Mouse (Mus musculus) heart, embryonic 15.5 days (tissue): Measurements from ENCODE around the gene Whamm. TPM values are rescaled to one million over a fixed set of nuclear protein-coding genes. Genes with fewer than 3 reads are reported as not detected.

ENCODE experiments used
- ATAC-seq: fragments of 200-750 bp; cut with Nextera tagmentation; replicated peaks from 2 replicates; pipeline ENCODE4 v1.8.0; 2017; ENCODE audit warnings: low read depth, moderate TSS enrichment; ENCODE audit not compliant: insufficient number of reproducible peaks, insufficient read depth, low FRiP score
- H3K27ac ChIP-seq: fragments of 300-500 bp; sonication (generic); 2 replicates; pipeline ENCODE4 v1.5.1; 2015; ENCODE audit warnings: mild to moderate bottlenecking, inconsistent platforms
- H3K27me3 ChIP-seq: fragments of 300-500 bp; sonication (generic); 2 replicates; pipeline ENCODE4 v1.6.1; 2015; ENCODE audit warnings: inconsistent platforms
- H3K36me3 ChIP-seq: fragments of 300-500 bp; sonication (generic); 2 replicates; pipeline ENCODE4 v1.6.1; 2015; ENCODE audit warnings: mild to moderate bottlenecking, inconsistent platforms
- H3K4me1 ChIP-seq: fragments of 300-500 bp; sonication (generic); replicated peaks from 2 replicates; pipeline ENCODE4 v1.6.1; 2015; ENCODE audit warnings: inconsistent platforms
- H3K4me2 ChIP-seq: fragments of 300-500 bp; sonication (generic); 2 replicates; pipeline ENCODE4 v1.6.1; 2015; ENCODE audit warnings: inconsistent platforms, mild to moderate bottlenecking, moderate library complexity
- H3K4me3 ChIP-seq: fragments of 300-500 bp; sonication (generic); 2 replicates; pipeline ENCODE4 v1.5.1; 2015; ENCODE audit warnings: mild to moderate bottlenecking, inconsistent platforms
- H3K9ac ChIP-seq: fragments of 300-500 bp; sonication (generic); 2 replicates; pipeline ENCODE4 v1.6.1; 2015; ENCODE audit warnings: mild to moderate bottlenecking, inconsistent platforms
- H3K9me3 ChIP-seq: fragments of 300-500 bp; sonication (generic); replicated peaks from 2 replicates; pipeline ENCODE4 v1.6.1; 2016; ENCODE audit warnings: inconsistent platforms
- WGBS: fragments of 180-500 bp; shearing (Covaris S2); methylation state at CpG from one replicate; pipeline ENCODE4 v1.1.7; 2015; ENCODE audit warnings: mixed read lengths; 5-methylcytosine and 5-hydroxymethylcytosine counted together
- polyA plus RNA-seq: library from polyadenylated mRNA; unstranded; fragments of >200 nt; fragmentation: Nextera tagmentation; extraction: Ambion mirVana; gene quantifications from 2 replicates; pipeline ENCODE4 v1.2.1, GENCODE M21; 2015

Gene Whamm
- polyA plus RNA-seq, 1 experiment from 2014 or later = 4.9 TPM

DNA sequence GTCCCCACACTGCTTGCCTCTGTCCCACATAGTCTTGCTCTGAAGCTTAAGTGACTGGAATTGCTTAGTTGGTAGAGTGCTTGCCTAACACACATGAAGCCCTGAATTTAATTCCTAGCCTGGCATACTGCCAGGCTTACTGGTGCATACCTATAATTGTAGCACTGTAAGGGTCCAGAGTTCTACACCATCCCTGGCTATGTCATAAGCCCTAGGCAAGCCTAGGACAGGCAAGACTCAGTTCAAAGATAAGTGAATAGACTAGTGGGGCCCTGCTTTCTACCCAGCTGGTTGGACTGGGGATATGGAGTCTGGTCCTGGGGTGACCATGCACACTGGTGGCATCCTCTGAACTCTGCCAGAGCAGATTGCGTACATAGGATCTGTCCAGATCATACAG lies 26.6 kb downstream of the Whamm start:
- no peaks in the 10 kb centered on the region for H3K27me3 ChIP-seq
- 94% methylated on average over 1 of the region's 1 CpGs for WGBS
- H3K9me3 ChIP-seq = no peaks in the 10 kb centered on the region
- H3K4me3 ChIP-seq = no peak overlapping the region
- H3K4me1 ChIP-seq = peaks cover 23% of the 10 kb centered on the region
- H3K36me3 ChIP-seq = peaks cover 52% of the 10 kb centered on the region
- H3K27ac ChIP-seq = no peak overlapping the region
- no peak overlapping the region for H3K4me2 ChIP-seq
- ATAC-seq = no peak
- no peak overlapping the region for H3K9ac ChIP-seq

DNA sequence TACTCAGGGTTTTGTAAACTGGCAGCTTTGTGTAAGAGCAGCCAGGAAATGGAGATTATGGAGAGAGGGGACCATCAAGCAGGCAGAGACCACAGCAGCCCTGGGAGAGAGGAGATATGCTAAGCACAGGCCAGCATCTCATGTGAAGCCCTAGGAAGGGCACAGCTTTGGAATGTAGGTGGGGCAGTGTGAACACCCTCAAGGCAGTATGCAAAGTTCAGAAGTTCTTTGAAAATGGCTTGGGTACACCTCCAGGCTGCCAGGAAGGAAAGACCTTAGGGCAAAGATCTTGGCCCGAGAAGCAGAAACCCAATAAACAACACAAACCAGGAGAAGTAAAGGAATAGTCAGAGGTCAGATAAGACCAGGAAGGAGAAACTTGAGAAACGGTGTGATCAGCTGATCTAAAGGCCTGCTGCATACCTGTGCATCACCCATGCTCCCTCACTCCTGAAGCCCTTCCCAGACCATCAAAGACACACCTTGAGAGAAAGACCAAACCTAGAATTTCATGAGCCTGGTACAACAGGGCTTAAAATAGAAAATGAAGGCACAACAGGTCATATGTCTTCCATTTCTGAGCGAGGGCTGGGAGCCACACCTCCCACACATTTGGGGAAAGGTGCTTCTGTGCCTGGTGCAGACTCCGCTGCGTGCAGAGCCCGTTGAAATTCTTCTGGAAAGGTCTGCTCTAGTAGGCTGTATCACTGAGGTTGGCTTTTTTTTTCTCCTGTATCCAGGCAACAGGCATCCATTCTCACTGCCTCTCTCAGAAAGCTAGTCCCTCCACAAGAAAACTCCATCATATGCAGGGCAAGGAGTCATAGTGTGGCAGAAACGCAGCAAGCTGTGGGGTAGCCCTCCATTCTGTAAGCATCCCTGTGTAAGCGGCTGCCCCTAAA lies 28.6 kb downstream of the Whamm start:
- Histone ChIP-seq H3K4me1 (peaks cover 23% of the 10 kb centered on the region), H3K9me3 (no peaks in the 10 kb centered on the region), H3K36me3 (peaks cover 35% of the 10 kb centered on the region), H3K4me3 (no peak overlapping the region), H3K4me2 (no peak overlapping the region), H3K9ac (no peak overlapping the region), H3K27ac (peak overlapping the region; percentile 25; the same call in 1 of the 2 replicates), H3K27me3 (no peaks in the 10 kb centered on the region)
- 54% methylated on average over 8 of the region's 8 CpGs for WGBS
- peak; percentile 36; the same call in 1 of the 2 replicates for ATAC-seq

DNA sequence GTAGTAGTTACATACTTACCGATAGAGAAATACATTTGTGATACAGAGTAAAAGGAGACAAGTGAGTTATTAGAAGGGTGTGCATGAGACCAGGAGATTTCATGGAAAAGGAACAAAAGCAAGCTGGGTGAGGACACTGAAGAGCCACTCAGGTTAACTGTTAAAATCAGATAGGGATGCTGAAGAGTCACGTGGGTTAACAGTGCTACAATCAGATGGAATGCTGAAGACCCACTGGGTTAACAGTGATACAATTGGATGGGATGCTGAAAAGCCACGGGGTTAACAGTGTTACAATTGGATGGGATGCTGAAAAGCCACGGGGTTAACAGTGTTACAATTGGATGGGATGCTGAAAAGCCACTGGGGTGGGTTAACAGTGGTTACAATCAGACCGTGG lies 33.9 kb downstream of the Whamm start:
- Histone ChIP-seq H3K27me3 (no peaks in the 10 kb centered on the region), H3K36me3 (no peaks in the 10 kb centered on the region), H3K4me2 (no peak overlapping the region), H3K4me3 (no peak overlapping the region), H3K27ac (no peak overlapping the region), H3K4me1 (peaks cover 3% of the 10 kb centered on the region; the same call in 1 of the 2 replicates), H3K9ac (no peak overlapping the region), H3K9me3 (no peaks in the 10 kb centered on the region)
- no peak for ATAC-seq
- 76% methylated on average over 5 of the region's 5 CpGs for WGBS

DNA sequence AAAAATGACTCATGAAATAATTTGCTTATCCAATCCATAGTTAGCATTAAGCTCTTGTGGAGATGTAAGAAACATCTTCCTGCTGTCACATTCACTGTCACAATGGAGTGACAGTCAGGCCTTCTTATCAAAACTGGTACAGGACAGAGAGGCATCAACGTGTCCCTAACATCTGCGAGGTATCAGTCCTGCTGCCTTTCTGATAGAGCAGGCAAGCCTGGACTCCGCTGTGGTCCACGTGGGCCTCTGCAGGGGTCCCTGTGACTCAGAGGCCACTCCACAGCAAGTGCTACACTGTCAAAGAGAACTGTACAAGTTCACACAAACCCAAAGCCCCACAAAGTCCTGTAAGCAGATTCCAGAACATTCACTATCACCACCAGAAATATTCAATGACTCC lies 34.4 kb downstream of the Whamm start:
- no peak overlapping the region for H3K4me2 ChIP-seq
- no peak for ATAC-seq
- no peak overlapping the region for H3K27ac ChIP-seq
- H3K4me3 ChIP-seq = no peak overlapping the region
- H3K9me3 ChIP-seq = no peaks in the 10 kb centered on the region
- no peak overlapping the region for H3K9ac ChIP-seq
- no peaks in the 10 kb centered on the region for H3K4me1 ChIP-seq
- WGBS = 29% methylated on average over 4 of the region's 4 CpGs
- no peaks in the 10 kb centered on the region for H3K27me3 ChIP-seq
- H3K36me3 ChIP-seq = no peaks in the 10 kb centered on the region

DNA sequence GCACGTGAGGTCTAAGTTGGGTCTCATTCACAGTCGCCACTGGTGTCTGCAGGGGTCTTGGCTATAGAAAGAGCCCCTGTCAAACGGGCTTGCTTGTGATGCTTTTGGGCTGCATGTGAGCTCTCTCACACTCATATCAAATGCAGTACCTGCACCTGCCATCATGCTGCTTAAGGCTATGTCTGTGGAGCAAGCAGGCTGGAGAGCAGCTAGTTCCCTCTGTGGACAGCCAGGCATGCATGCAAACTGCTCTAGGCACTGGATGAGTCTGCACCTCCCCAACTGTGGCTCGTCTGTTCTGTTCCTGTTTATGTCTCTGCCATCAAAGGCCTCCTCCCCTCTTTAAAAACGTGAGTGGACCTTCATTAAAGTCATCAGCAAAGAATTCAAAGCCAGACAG lies 35.4 kb downstream of the Whamm start:
- no peaks in the 10 kb centered on the region for H3K36me3 ChIP-seq
- no peak for ATAC-seq
- H3K4me1 ChIP-seq = no peaks in the 10 kb centered on the region
- no peak overlapping the region for H3K4me3 ChIP-seq
- no peaks in the 10 kb centered on the region for H3K9me3 ChIP-seq
- WGBS = 63% methylated on average over 5 of the region's 5 CpGs
- H3K27ac ChIP-seq = no peak overlapping the region
- H3K27me3 ChIP-seq = no peaks in the 10 kb centered on the region
- H3K4me2 ChIP-seq = no peak overlapping the region
- no peak overlapping the region for H3K9ac ChIP-seq

DNA sequence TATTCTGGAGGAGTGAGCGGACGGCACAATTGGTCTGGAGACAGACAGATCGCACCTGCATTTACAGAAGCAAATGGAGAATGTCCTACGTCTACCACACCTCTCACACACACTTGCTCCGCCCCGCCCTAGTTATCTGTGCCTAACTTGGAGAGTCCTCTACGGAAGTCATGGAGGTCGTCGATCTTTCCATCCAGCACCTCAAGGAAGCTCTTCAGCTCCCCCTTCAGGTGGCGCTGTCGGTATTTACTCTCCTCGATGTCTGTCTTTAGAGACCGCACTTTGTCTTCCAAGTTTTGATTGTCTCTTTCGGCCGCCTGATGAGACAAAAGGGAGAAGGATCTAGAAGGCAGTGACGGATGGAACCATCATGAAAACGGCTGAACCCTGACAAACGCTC lies 39.1 kb downstream of the Whamm start:
- 55% methylated on average over 18 of the region's 18 CpGs for WGBS
- H3K36me3 ChIP-seq = no peaks in the 10 kb centered on the region; the same call in 1 of the 2 replicates

DNA sequence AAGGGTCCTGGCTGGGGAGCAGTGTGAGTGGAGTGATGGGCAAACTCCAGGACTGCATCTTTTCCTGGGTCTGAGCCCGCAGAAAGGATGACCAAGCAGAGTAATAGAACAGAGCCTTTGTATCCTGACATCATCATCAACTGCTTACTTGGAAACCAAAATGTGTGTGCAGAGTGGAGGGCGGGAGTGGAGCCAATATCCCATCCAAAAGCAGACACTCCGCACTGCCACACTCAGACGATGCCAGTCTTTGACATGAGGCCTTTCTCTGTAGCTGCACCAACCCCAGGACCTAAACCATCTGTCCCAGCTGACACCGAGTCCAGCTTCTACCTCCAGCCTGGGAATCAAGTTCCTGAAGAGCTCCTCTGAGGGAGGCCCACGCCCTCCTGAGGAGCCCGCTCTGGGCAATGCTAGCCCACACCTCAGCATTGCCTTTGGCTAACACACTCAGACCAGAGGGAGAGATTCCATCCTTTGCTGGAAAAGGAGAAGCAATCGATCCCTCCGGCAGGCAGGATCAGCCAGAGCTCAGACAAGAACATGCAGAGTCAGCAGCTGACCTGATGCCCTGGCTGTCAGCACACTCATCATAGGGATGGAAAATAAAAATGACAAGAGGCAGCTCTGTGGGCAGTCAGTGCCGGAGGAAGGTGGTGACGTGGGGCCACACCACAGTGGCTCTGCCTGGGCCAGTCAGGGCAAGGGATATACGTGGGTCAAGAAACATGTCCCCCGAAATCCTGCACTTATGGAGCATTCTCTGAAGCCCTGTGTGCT lies 42.0 kb downstream of the Whamm start:
- Histone ChIP-seq H3K4me1 (0 out of 2 replicates have a peak, but pooled peaks cover 2% of the 10 kb centered on the region), H3K4me2 (no peak overlapping the region), H3K9me3 (no peaks in the 10 kb centered on the region), H3K4me3 (no peak overlapping the region), H3K27ac (no peak overlapping the region), H3K36me3 (no peaks in the 10 kb centered on the region; the same call in 1 of the 2 replicates), H3K27me3 (no peaks in the 10 kb centered on the region), H3K9ac (no peak overlapping the region)
- ATAC-seq = no peak
- WGBS = 76% methylated on average over 13 of the region's 13 CpGs

More for the DNA sequence above, 39.1 kb downstream of the Whamm start:
- Histone ChIP-seq H3K27me3 (no peaks in the 10 kb centered on the region), H3K4me1 (no peaks in the 10 kb centered on the region), H3K9me3 (no peaks in the 10 kb centered on the region), H3K4me2 (no peak overlapping the region), H3K4me3 (no peak overlapping the region), H3K9ac (no peak overlapping the region), H3K27ac (no peak overlapping the region)
- no peak for ATAC-seq

DNA sequence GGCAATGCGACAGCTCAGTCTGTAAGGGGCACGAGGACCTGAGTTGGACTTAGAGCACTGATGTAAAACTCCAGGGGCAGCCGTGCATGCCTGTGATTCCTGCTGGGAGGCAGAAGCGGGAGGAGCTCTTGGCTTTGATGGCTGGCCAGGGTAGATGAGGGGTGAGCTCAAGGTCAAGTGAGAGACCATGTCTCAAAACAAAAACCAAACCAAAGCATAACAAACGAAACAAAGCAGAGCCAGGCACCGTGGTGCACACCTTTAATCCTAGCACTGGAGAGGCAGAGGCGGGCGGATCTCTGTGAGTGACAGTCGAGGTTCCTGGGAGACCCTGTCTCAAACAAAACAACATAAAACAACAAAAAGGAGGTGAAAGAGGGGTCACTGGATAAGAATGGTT lies 44.0 kb downstream of the Whamm start:
- no peak for ATAC-seq
- no peaks in the 10 kb centered on the region; the same call in 1 of the 2 replicates for H3K36me3 ChIP-seq
- WGBS = 76% methylated on average over 9 of the region's 9 CpGs

DNA sequence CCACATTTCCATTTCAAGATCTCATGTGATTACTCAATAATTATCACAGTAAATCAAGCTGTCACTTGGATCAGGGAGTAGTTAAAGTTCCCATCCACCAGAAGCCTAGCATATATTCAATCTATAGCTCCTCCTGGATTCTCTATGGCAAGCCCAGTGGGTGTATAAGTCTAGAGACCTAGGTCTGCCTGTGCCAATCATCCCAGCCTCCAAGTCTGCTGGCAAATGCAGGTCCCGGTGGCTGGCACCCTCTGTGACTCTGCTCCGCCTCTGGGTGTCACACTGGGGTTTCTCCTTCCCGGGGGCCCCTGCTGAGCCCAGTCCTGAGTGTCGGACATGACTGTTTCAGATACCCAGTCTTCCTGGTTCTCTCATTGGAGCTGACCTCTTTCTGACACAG lies 51.7 kb downstream of the Whamm start:
- H3K27me3 ChIP-seq = no peaks in the 10 kb centered on the region
- no peaks in the 10 kb centered on the region for H3K4me1 ChIP-seq
- no peak overlapping the region for H3K4me2 ChIP-seq
- 58% methylated on average over 4 of the region's 4 CpGs for WGBS
- no peak overlapping the region for H3K9ac ChIP-seq
- no peaks in the 10 kb centered on the region for H3K36me3 ChIP-seq
- no peak overlapping the region for H3K4me3 ChIP-seq
- H3K9me3 ChIP-seq = 0 out of 2 replicates have a peak, but pooled peaks cover 5% of the 10 kb centered on the region
- no peak for ATAC-seq
- no peak overlapping the region for H3K27ac ChIP-seq

More for the DNA sequence above, 44.0 kb downstream of the Whamm start:
- H3K27ac ChIP-seq = no peak overlapping the region
- no peaks in the 10 kb centered on the region for H3K27me3 ChIP-seq
- no peak overlapping the region for H3K4me2 ChIP-seq
- H3K9me3 ChIP-seq = no peaks in the 10 kb centered on the region
- no peak overlapping the region for H3K4me3 ChIP-seq
- H3K4me1 ChIP-seq = 0 out of 2 replicates have a peak, but pooled peaks cover 2% of the 10 kb centered on the region
- no peak overlapping the region for H3K9ac ChIP-seq

DNA sequence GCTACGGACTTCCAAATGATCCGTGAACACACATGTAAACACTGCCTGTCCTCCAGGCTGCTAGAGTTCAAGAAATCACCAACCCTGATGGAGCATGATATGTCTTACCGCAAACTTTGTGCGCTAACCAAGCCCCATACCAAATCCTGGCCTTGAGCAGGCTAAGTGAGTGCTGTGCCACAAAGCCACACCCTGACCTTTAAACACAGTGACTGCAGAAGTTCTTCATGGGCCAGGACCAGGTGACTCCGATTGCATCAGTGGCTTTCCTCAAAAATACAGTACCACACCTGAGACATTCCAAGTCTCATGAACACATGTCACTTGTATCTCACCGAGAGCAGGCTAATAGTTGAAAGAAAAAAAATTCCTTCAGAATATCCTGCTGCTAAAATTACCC lies 52.7 kb downstream of the Whamm start:
- no peaks in the 10 kb centered on the region for H3K36me3 ChIP-seq
- WGBS = 82% methylated on average over 6 of the region's 6 CpGs
- no peak for ATAC-seq
- 0 out of 2 replicates have a peak, but pooled peaks cover 5% of the 10 kb centered on the region for H3K9me3 ChIP-seq
- no peak overlapping the region for H3K9ac ChIP-seq
- H3K4me2 ChIP-seq = no peak overlapping the region
- H3K4me3 ChIP-seq = no peak overlapping the region
- no peaks in the 10 kb centered on the region for H3K27me3 ChIP-seq
- no peak overlapping the region for H3K27ac ChIP-seq
- no peaks in the 10 kb centered on the region for H3K4me1 ChIP-seq

DNA sequence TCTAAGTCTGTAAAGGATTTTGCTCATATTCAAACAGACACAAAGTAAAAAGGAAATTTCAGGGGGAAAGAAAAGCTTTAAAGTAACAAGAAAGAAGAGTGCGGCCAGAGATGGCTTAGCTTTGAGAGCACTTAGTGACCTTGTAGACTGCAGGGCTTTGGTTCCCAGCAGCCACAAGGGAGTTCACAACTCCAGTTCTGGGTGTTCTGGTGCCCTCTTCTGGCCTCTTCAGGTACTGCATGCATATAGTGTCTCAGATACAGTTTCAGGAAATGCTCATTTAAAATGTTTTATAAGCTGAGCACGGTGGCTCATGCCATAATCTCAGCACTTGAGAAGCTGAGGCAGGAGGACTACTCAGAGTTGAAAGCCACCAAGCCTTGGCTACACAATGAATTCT lies 55.4 kb downstream of the Whamm start:
- no peak for ATAC-seq
- 93% methylated on average over 2 of the region's 2 CpGs for WGBS

More for the DNA sequence above, 55.4 kb downstream of the Whamm start:
- Histone ChIP-seq H3K27ac (no peak overlapping the region), H3K27me3 (no peaks in the 10 kb centered on the region), H3K4me2 (no peak overlapping the region), H3K36me3 (no peaks in the 10 kb centered on the region), H3K9me3 (0 out of 2 replicates have a peak, but pooled peaks cover 5% of the 10 kb centered on the region), H3K4me1 (no peaks in the 10 kb centered on the region), H3K4me3 (no peak overlapping the region), H3K9ac (no peak overlapping the region)
